Comparison of ENCODE assay signal across 16 mouse cellular contexts in genomic region chr11:54897470-54897869, GRCm38 (mm10). TPM values are rescaled to one million over a fixed set of nuclear protein-coding genes. Genes with fewer than 3 reads are reported as not detected.
DNase-seq lines count a peak whose midpoint lies in the region; ATAC-seq and TF ChIP-seq lines count a peak whose summit lies in the region.
"Had no signal": no experiment of that assay in that cellular context is flagged by ENCODE, and none has a peak within 500 bp of the region (broad histone marks: within the 10 kb centered on the region; RNA-seq: fewer than 3 reads in every experiment).

No protein-coding gene starts in this region.

- WGBS in lung, adult 2 months, result 71% methylated on average over 5 of the region's 5 CpGs
- WGBS in intestine, embryonic 14.5 days, result 44% methylated on average over 5 of the region's 5 CpGs
- 90% methylated on average over 5 of the region's 5 CpGs for WGBS in heart, adult 2 months

- intact Hi-C loops in heart, adult 2 months (cut with DNase I), result no loop called here

- no peak for TF ChIP-seq CTCF in lung, adult 2 months (IDR thresholded peaks at IDR 0.05; ENCODE audit: insufficient read depth, low read length)
- TF ChIP-seq CTCF in heart, adult 2 months (IDR thresholded peaks at IDR 0.05), result no peak

- no peak for TF ChIP-seq EP300 in heart, adult 2 months (IDR thresholded peaks at IDR 0.05; ENCODE audit: insufficient read depth, low read depth, low read length)

- no peaks in the 10 kb centered on the region for H3K9me3 ChIP-seq in intestine, embryonic 14.5 days (ENCODE audit: control insufficient read depth, low read length)
- H3K9me3 ChIP-seq: forebrain, embryonic 13.5 days; lung, embryonic 15.5 days had no signal

- H3K4me2 ChIP-seq in intestine, embryonic 14.5 days (ENCODE audit: low read length), result no peak overlapping the region
- no peak overlapping the region for H3K4me2 ChIP-seq in myocyte (ENCODE audit: low read depth)
- H3K4me2 ChIP-seq: forebrain, embryonic 13.5 days; heart, embryonic 11.5 days; hindbrain, embryonic 14.5 days; lung, embryonic 15.5 days had no signal

- no peaks in the 10 kb centered on the region for H3K4me1 ChIP-seq in lung, adult 2 months (ENCODE audit: control insufficient read depth, insufficient read depth, low read length)
- no peaks in the 10 kb centered on the region for H3K4me1 ChIP-seq in intestine, embryonic 14.5 days (replicated peaks; ENCODE audit: control insufficient read depth, insufficient read depth, low read length)
- peaks cover 1% of the 10 kb centered on the region for H3K4me1 ChIP-seq in heart, adult 2 months (ENCODE audit: control insufficient read depth, insufficient read depth, low read length)

- H3K27ac ChIP-seq in intestine, embryonic 14.5 days (ENCODE audit: low read depth), result no peak overlapping the region
- no peak overlapping the region for H3K27ac ChIP-seq in heart, adult 2 months
- H3K27ac ChIP-seq: forebrain, embryonic 13.5 days; hindbrain, embryonic 14.5 days; lung, embryonic 15.5 days had no signal

- ATAC-seq in intestine, embryonic 14.5 days (replicated peaks; ENCODE audit: low FRiP score, low TSS enrichment, low read depth), result peak; percentile 66
- ATAC-seq: forebrain, embryonic 13.5 days had no signal

- TF ChIP-seq POLR2A in lung, adult 2 months (IDR thresholded peaks at IDR 0.05; ENCODE audit: borderline replicate concordance, extremely low read depth, low read depth, low read length), result no peak
- no peak for TF ChIP-seq POLR2A in myocyte (IDR thresholded peaks at IDR 0.05; ENCODE audit: insufficient read length, low read depth)
- TF ChIP-seq POLR2A in heart, adult 2 months (IDR thresholded peaks at IDR 0.05; ENCODE audit: insufficient read depth, low read depth, low read length), result no peak

- peak; percentile 31 to 53 for DNase-seq in lung, adult 18-20 months
- DNase-seq in lung, adult 2 months, result no peak
- DNase-seq in intestine, embryonic 14.5 days (ENCODE audit: low spot score), result no peak
- DNase-seq in kidney, adult 9 months, result peak; percentile 94
- DNase-seq in ovary, postnatal 14 days (ENCODE audit: low spot score), result no peak
- no peak for DNase-seq in heart, adult 2 months
- DNase-seq: cerebellum, adult 9-10 months; gastrocnemius, postnatal 36 days; heart, postnatal 14 days; thymus, postnatal 4 days had no signal

- H3K27me3 ChIP-seq in intestine, embryonic 14.5 days (replicated peaks; ENCODE audit: control insufficient read depth, insufficient read depth, low read length), result no peaks in the 10 kb centered on the region
- H3K27me3 ChIP-seq in myocyte (ENCODE audit: control insufficient read depth, insufficient read depth, insufficient read length), result no peaks in the 10 kb centered on the region
- H3K27me3 ChIP-seq in heart, adult 2 months (ENCODE audit: control insufficient read depth, insufficient read depth, low read length), result no peaks in the 10 kb centered on the region
- H3K27me3 ChIP-seq: forebrain, embryonic 13.5 days; lung, embryonic 15.5 days had no signal

- no peaks in the 10 kb centered on the region for H3K79me2 ChIP-seq in myocyte (ENCODE audit: control insufficient read depth, insufficient read depth)
- H3K79me2 ChIP-seq in heart, adult 2 months (replicated peaks; ENCODE audit: control insufficient read depth, insufficient read depth, low read length), result no peaks in the 10 kb centered on the region

- H3K4me3 ChIP-seq in lung, adult 2 months (replicated peaks; ENCODE audit: extremely low read depth, low read depth, low read length), result no peak overlapping the region
- no peak overlapping the region for H3K4me3 ChIP-seq in intestine, embryonic 14.5 days (ENCODE audit: low read depth, low read length)
- no peak overlapping the region for H3K4me3 ChIP-seq in myocyte
- H3K4me3 ChIP-seq in heart, adult 2 months, result no peak overlapping the region
- H3K4me3 ChIP-seq: forebrain, embryonic 13.5 days; lung, embryonic 15.5 days had no signal

- H3K36me3 ChIP-seq in intestine, embryonic 14.5 days (ENCODE audit: control insufficient read depth, insufficient read depth, low read length), result no peaks in the 10 kb centered on the region
- H3K36me3 ChIP-seq in myocyte (ENCODE audit: control insufficient read depth, insufficient read depth), result no peaks in the 10 kb centered on the region
- no peaks in the 10 kb centered on the region for H3K36me3 ChIP-seq in heart, adult 2 months (ENCODE audit: control insufficient read depth, insufficient read depth, low read length)
- H3K36me3 ChIP-seq: lung, embryonic 15.5 days had no signal

- H3K9ac ChIP-seq in intestine, embryonic 14.5 days (ENCODE audit: low read length), result no peak overlapping the region
- no peak overlapping the region for H3K9ac ChIP-seq in heart, adult 2 months (ENCODE audit: low read depth, low read length)
- H3K9ac ChIP-seq: forebrain, embryonic 13.5 days; hindbrain, embryonic 14.5 days; lung, embryonic 15.5 days had no signal

- H3ac ChIP-seq in myocyte (ENCODE audit: control insufficient read depth, insufficient read length), result no peak overlapping the region

TF ChIP-seq in myocyte, 11 proteins besides CTCF, POLR2A, EP300 and RAD21:
- peak; percentile 38; the same call in 1 of the 2 replicates for TF ChIP-seq CEBPB (IDR thresholded peaks at IDR 0.05; ENCODE audit: insufficient read depth, poor library complexity, severe bottlenecking)
- TF ChIP-seq SRF (IDR thresholded peaks at IDR 0.05; ENCODE audit: control insufficient read depth, insufficient read length, low read depth), result no peak
- peak in 1 of 3 experiments; percentile 25 for TF ChIP-seq MYOD1 (IDR thresholded peaks at IDR 0.05; ENCODE audit: control insufficient read depth in 1 of 3, insufficient read length in 2 of 3, low read depth in 2 of 3)
TF ChIP-seq in myocyte: peak in this region for 2.

RNA-seq across cellular contexts. Expression of gene Gpx3, which starts 4.8 kb away (rescaled TPM):
- 693 and 908 TPM in 2 replicates for polyA plus RNA-seq in lung, adult 2 months (2012; rRNA removed)
- polyA plus RNA-seq in intestine, embryonic 14.5 days (2014; fragmentation: Nextera tagmentation; extraction: Ambion mirVana), result 263 and 321 TPM in 2 replicates
- 9.4 TPM for polyA plus RNA-seq in myocyte (2012; fragmentation: generic; extraction: Trizol)
- 100 to 1,000 TPM; 219 to 246 TPM for total RNA-seq in heart, adult 2 months (2021)
- 362 and 401 TPM in 2 replicates for polyA plus RNA-seq in heart, adult 2 months (2012; rRNA removed)
- total RNA-seq: neutrophil, adult 5-6 weeks had no signal

RNA-seq across cellular contexts. Expression of gene Hint1, which starts 31.3 kb away (rescaled TPM):
- 251 and 265 TPM in 2 replicates for polyA plus RNA-seq in lung, adult 2 months (2012; rRNA removed)
- polyA plus RNA-seq in intestine, embryonic 14.5 days (2014; fragmentation: Nextera tagmentation; extraction: Ambion mirVana), result 740 and 774 TPM in 2 replicates
- polyA plus RNA-seq in myocyte (2012; fragmentation: generic; extraction: Trizol), result 860 TPM
- total RNA-seq in heart, adult 2 months (2021), result 100 to 1,000 TPM; 258 to 297 TPM
- polyA plus RNA-seq in heart, adult 2 months (2012; rRNA removed), result 477 and 498 TPM in 2 replicates

RNA-seq across cellular contexts. Expression of gene Lyrm7, which starts 36.8 kb away (rescaled TPM):
- polyA plus RNA-seq in lung, adult 2 months (2012; rRNA removed), result 0.38 and 0.40 TPM in 2 replicates
- polyA plus RNA-seq in intestine, embryonic 14.5 days (2014; fragmentation: Nextera tagmentation; extraction: Ambion mirVana), result 8.0 and 12.4 TPM in 2 replicates
- 2.2 TPM for polyA plus RNA-seq in myocyte (2012; fragmentation: generic; extraction: Trizol)
- 10 to 100 TPM; 38.6 to 40.1 TPM for total RNA-seq in heart, adult 2 months (2021)
- 11.1 and 20.0 TPM in 2 replicates for polyA plus RNA-seq in heart, adult 2 months (2012; rRNA removed)

Comparison
In these comparisons a context has a peak if more than half of its experiments do, and no peak if none do; other contexts are left out.
1. DNase-seq: peak in lung, adult 18-20 months (2 of 2) and kidney, adult 9 months (single experiment); none in lung, adult 2 months (single experiment), intestine, embryonic 14.5 days (single experiment), ovary, postnatal 14 days (single experiment) and heart, adult 2 months (0 of 2).
2. RNA of gene Gpx3, which starts 4.8 kb away (polyA plus RNA-seq): 693 to 908 TPM in lung, adult 2 months, 362 to 401 TPM in heart, adult 2 months and 263 to 321 TPM in intestine, embryonic 14.5 days; 9.4 TPM in myocyte (single experiment); every median in the first group is over 10 times any median in the second.